In genomic region chr12:56344771-56345314, GRCm38 (mm10) we compare ENCODE assay signal across 8 mouse cellular contexts. TPM values are rescaled to one million over a fixed set of nuclear protein-coding genes. Genes with fewer than 3 reads are reported as not detected.
A peak's percentile ranks its signal among the peaks of the same experiment; 100 is the strongest.
DNase-seq lines count a peak whose midpoint lies in the region; ATAC-seq and TF ChIP-seq lines count a peak whose summit lies in the region.

No protein-coding gene starts in this region.

- TF ChIP-seq CTCF in gastrocnemius, adult 2 months (IDR thresholded peaks at IDR 0.05), result no peak
- no peak for TF ChIP-seq CTCF in C2C12 (IDR thresholded peaks at IDR 0.05; ENCODE audit: control insufficient read depth, insufficient read depth, insufficient read length)

- peaks cover 7% of the 10 kb centered on the region for H3K36me3 ChIP-seq in C2C12 (ENCODE audit: control insufficient read depth, insufficient read depth)
- H3K36me3 ChIP-seq in forebrain, embryonic 12.5 days (replicated peaks), result no peaks in the 10 kb centered on the region
- H3K36me3 ChIP-seq in liver, embryonic 15.5 days (replicated peaks), result peaks cover 3% of the 10 kb centered on the region; the same call in 1 of the 2 replicates

- peak overlapping the region; percentile 79 for H3ac ChIP-seq in C2C12 (ENCODE audit: control insufficient read depth, insufficient read length, low read depth)

- no peaks in the 10 kb centered on the region for H3K9me3 ChIP-seq in forebrain, embryonic 12.5 days
- no peaks in the 10 kb centered on the region for H3K9me3 ChIP-seq in liver, embryonic 15.5 days (replicated peaks)

- peak overlapping the region; percentile 88 for H3K27ac ChIP-seq in gastrocnemius, adult 2 months
- peak overlapping the region; percentile 72 for H3K27ac ChIP-seq in forebrain, embryonic 12.5 days
- H3K27ac ChIP-seq in liver, embryonic 15.5 days (replicated peaks), result peak overlapping the region; percentile 51; the same call in 1 of the 2 replicates

- intact Hi-C loops in gastrocnemius, adult 2 months (cut with DNase I), result loop anchor here (5.0 kb wide), 1 partner anchor 72 kb away; no protein-coding TSS in a partner anchor
- intact Hi-C loops in gastrocnemius, postnatal 14 days (cut with DNase I; ENCODE audit: low total_unique reads), result no loop called here

- peaks cover 48% of the 10 kb centered on the region for H3K79me2 ChIP-seq in C2C12 (ENCODE audit: control insufficient read depth, insufficient read depth)

- peaks cover 4% of the 10 kb centered on the region for H3K4me1 ChIP-seq in forebrain, embryonic 12.5 days
- H3K4me1 ChIP-seq in liver, embryonic 15.5 days (replicated peaks), result no peaks in the 10 kb centered on the region; the same call in 1 of the 2 replicates

- ATAC-seq in forebrain, embryonic 12.5 days (ENCODE audit: low FRiP score), result no peak
- ATAC-seq in liver, embryonic 15.5 days (ENCODE audit: insufficient read depth), result no peak
- ATAC-seq in frontal cortex, adult (ENCODE audit: low TSS enrichment), result no peak; the same call in 1 of the 2 replicates

- peak overlapping the region; percentile 98 for H3K4me3 ChIP-seq in gastrocnemius, adult 2 months
- peak overlapping the region; percentile 70 for H3K4me3 ChIP-seq in C2C12 (ENCODE audit: insufficient read depth, poor library complexity, severe bottlenecking)
- peak overlapping the region; percentile 75 for H3K4me3 ChIP-seq in forebrain, embryonic 12.5 days (replicated peaks)
- H3K4me3 ChIP-seq in liver, embryonic 15.5 days (replicated peaks), result peak overlapping the region; percentile 90

- 3% methylated on average over 5 of the region's 5 CpGs for WGBS in forebrain, embryonic 12.5 days
- 4% methylated on average over 5 of the region's 5 CpGs for WGBS in liver, embryonic 15.5 days (ENCODE audit: insufficient replicate concordance)

- peak overlapping the region; percentile 81 for H3K9ac ChIP-seq in forebrain, embryonic 12.5 days
- peak overlapping the region; percentile 79 for H3K9ac ChIP-seq in liver, embryonic 15.5 days

- H3K4me2 ChIP-seq in forebrain, embryonic 12.5 days, result peak overlapping the region; percentile 56
- peak overlapping the region; percentile 71 for H3K4me2 ChIP-seq in liver, embryonic 15.5 days

- no peaks in the 10 kb centered on the region for H3K27me3 ChIP-seq in C2C12 (ENCODE audit: control insufficient read depth, insufficient read depth, insufficient read length)
- peaks cover 3% of the 10 kb centered on the region; the same call in 1 of the 2 replicates for H3K27me3 ChIP-seq in forebrain, embryonic 12.5 days
- no peaks in the 10 kb centered on the region for H3K27me3 ChIP-seq in liver, embryonic 15.5 days

- DNase-seq in gastrocnemius, adult 2 months, result no peak
- DNase-seq in gastrocnemius, postnatal 14 days, result no peak
- DNase-seq in spleen, postnatal 14 days (ENCODE audit: low spot score in 2 of 2), result no peak
- DNase-seq in right cerebral cortex, postnatal 25 days, result no peak

- H3K79me3 ChIP-seq in C2C12 (ENCODE audit: low read depth), result peaks cover 28% of the 10 kb centered on the region

TF ChIP-seq in C2C12, 6 proteins besides CTCF, POLR2A, EP300 and RAD21:
- TF ChIP-seq CEBPB (IDR thresholded peaks at IDR 0.05; ENCODE audit: low read depth) (no peak), MYOD1 (IDR thresholded peaks at IDR 0.05; ENCODE audit: control insufficient read depth, insufficient read length, low read depth) (no peak), FOSL1 (IDR thresholded peaks at IDR 0.05; ENCODE audit: insufficient read depth, low read length, poor library complexity, severe bottlenecking) (no peak), MAX (IDR thresholded peaks at IDR 0.05) (no peak), MYOG (IDR thresholded peaks at IDR 0.05; ENCODE audit: control insufficient read depth, extremely low read depth, insufficient read length) (no peak), USF1 (IDR thresholded peaks at IDR 0.05; ENCODE audit: low read depth) (no peak)

RNA-seq across cellular contexts. Expression of gene Mbip, which starts 0.9 kb away (rescaled TPM):
- 1 to 10 TPM; 6.5 to 7.4 TPM for total RNA-seq in gastrocnemius, adult 2 months (2021)
- 1 to 10 TPM; 6.4 to 8.3 TPM for total RNA-seq in gastrocnemius, postnatal 14 days (2021)
- polyA plus RNA-seq in C2C12 (2012; fragmentation: generic; extraction: Trizol), result 4.6 TPM
- polyA plus RNA-seq in forebrain, embryonic 12.5 days (2016; fragmentation: Nextera tagmentation; extraction: Ambion mirVana), result 68.1 and 88.3 TPM in 2 replicates
- 9.5 and 9.9 TPM in 2 replicates for polyA plus RNA-seq in liver, embryonic 15.5 days (2015; fragmentation: Nextera tagmentation; extraction: Ambion mirVana)
